Mouse (Mus musculus) adrenal gland (tissue): ENCODE measurements around the gene Nudt8.
"Not testable (repeated sequence)": the region's sequence is repeated elsewhere in the genome, so short reads cannot be mapped to it uniquely, and the experiment has no call there.

Experiments used
- intact Hi-C: fragments of 180-260 bp; cut with DNase I; formaldehyde crosslinking; loops from one replicate; pipeline ENCODE4 v1.15.1; 2025

The Nudt8 gene

GRCm38 (mm10) chr19:4046866-4047254, 46.5 kb downstream of the Nudt8 start:
- intact Hi-C loops, result loop anchor here (1.0 kb wide), 1 partner anchor 28 kb away; no protein-coding TSS in a partner anchor

- intact Hi-C loops, result loop anchor here (1.0 kb wide), 1 partner anchor 29 kb away; no protein-coding TSS in a partner anchor
Measured at GRCm38 (mm10) chr19:4047859-4048258, 47.5 kb downstream of the Nudt8 start.

DNA sequence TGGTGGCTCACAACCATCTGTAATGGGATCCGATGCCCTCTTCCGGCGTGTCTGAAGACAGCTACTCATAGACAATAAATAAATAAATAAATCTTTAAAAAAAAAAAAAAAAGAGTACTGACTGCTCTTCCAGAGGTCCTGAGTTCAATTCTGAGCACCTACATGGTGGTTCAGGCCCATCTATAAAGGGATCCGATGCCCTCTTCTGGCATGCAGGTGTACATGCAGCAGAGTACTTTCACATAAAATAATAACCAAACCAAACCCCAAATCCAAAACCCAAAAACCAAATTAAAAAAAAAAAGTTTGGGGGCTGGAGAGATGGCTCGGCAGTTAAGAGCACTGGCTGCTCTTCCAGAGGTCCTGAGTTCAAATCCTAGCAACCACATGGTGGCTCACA, 48.7 kb downstream of the Nudt8 start:
- intact Hi-C loops, result not testable (repeated sequence)

- intact Hi-C loops, result loop anchor here (5.0 kb wide), 1 partner anchor 36 kb away; no protein-coding TSS in a partner anchor
Measured at GRCm38 (mm10) chr19:4051016-4051415, 50.6 kb downstream of the Nudt8 start.
